Mouse (Mus musculus): ENCODE measurements around the gene Rtn1. TPM values are rescaled to one million over a fixed set of nuclear protein-coding genes. Genes with fewer than 3 reads are reported as not detected.

Gene Rtn1
- polyA plus RNA-seq, 1 experiment from 2014 or later: 12.8 TPM

GRCm38 (mm10) chr12:72323778-72324177 lies 85.1 kb downstream of the Rtn1 start:
- Histone ChIP-seq H3K9me3 (no peaks in the 10 kb centered on the region), H3K4me1 (replicated peaks) (no peaks in the 10 kb centered on the region), H3K4me2 (no peak overlapping the region), H3K27ac (no peak overlapping the region), H3K9ac (replicated peaks) (no peak overlapping the region), H3K36me3 (no peaks in the 10 kb centered on the region), H3K27me3 (no peaks in the 10 kb centered on the region; the same call in 1 of the 2 replicates), H3K4me3 (replicated peaks) (no peak overlapping the region)
- WGBS: 70% methylated on average over 4 of the region's 4 CpGs
- no peak for ATAC-seq (ENCODE audit: insufficient number of reproducible peaks, insufficient read depth, low FRiP score, low TSS enrichment, low read depth)

GRCm38 (mm10) chr12:72315732-72316465 lies 93.0 kb downstream of the Rtn1 start:
- Histone ChIP-seq H3K9ac (replicated peaks) (no peak overlapping the region), H3K4me2 (no peak overlapping the region), H3K9me3 (no peaks in the 10 kb centered on the region), H3K27ac (no peak overlapping the region), H3K4me3 (replicated peaks) (no peak overlapping the region), H3K4me1 (replicated peaks) (no peaks in the 10 kb centered on the region), H3K36me3 (no peaks in the 10 kb centered on the region), H3K27me3 (no peaks in the 10 kb centered on the region)
- no peak for ATAC-seq (ENCODE audit: insufficient number of reproducible peaks, insufficient read depth, low FRiP score, low TSS enrichment, low read depth)
- WGBS: 68% methylated on average over 15 of the region's 15 CpGs

- H3K36me3 ChIP-seq: no peaks in the 10 kb centered on the region
- ATAC-seq (ENCODE audit: insufficient number of reproducible peaks, insufficient read depth, low FRiP score, low TSS enrichment, low read depth): no peak
- H3K4me2 ChIP-seq: no peak overlapping the region
- 76% methylated on average over 6 of the region's 6 CpGs for WGBS
- no peaks in the 10 kb centered on the region for H3K27me3 ChIP-seq
- no peak overlapping the region for H3K9ac ChIP-seq (replicated peaks)
- H3K27ac ChIP-seq: no peak overlapping the region
- H3K4me3 ChIP-seq (replicated peaks): no peak overlapping the region
- H3K9me3 ChIP-seq: no peaks in the 10 kb centered on the region
- H3K4me1 ChIP-seq (replicated peaks): no peaks in the 10 kb centered on the region
These were observed 98.0 kb downstream of the Rtn1 start for GRCm38 (mm10) chr12:72310818-72311217.

- 82% methylated on average over 8 of the region's 8 CpGs for WGBS
- Histone ChIP-seq H3K4me3 (replicated peaks) (no peak overlapping the region), H3K4me2 (no peak overlapping the region), H3K27ac (no peak overlapping the region), H3K36me3 (no peaks in the 10 kb centered on the region), H3K27me3 (no peaks in the 10 kb centered on the region), H3K9ac (replicated peaks) (no peak overlapping the region), H3K4me1 (replicated peaks) (peaks cover 4% of the 10 kb centered on the region; the same call in 1 of the 2 replicates), H3K9me3 (0 out of 2 replicates have a peak, but pooled peaks cover 3% of the 10 kb centered on the region)
- ATAC-seq (ENCODE audit: insufficient number of reproducible peaks, insufficient read depth, low FRiP score, low TSS enrichment, low read depth): no peak
These were observed 100.3 kb downstream of the Rtn1 start for GRCm38 (mm10) chr12:72308506-72308905.

GRCm38 (mm10) chr12:72306281-72306680 lies 102.6 kb downstream of the Rtn1 start:
- Histone ChIP-seq H3K9me3 (0 out of 2 replicates have a peak, but pooled peaks cover 3% of the 10 kb centered on the region), H3K27me3 (no peaks in the 10 kb centered on the region), H3K36me3 (no peaks in the 10 kb centered on the region), H3K27ac (no peak overlapping the region), H3K9ac (replicated peaks) (no peak overlapping the region), H3K4me1 (replicated peaks) (peaks cover 4% of the 10 kb centered on the region; the same call in 1 of the 2 replicates), H3K4me2 (no peak overlapping the region), H3K4me3 (replicated peaks) (no peak overlapping the region)
- WGBS: 88% methylated on average over 11 of the region's 11 CpGs
- no peak for ATAC-seq (ENCODE audit: insufficient number of reproducible peaks, insufficient read depth, low FRiP score, low TSS enrichment, low read depth)

- no peak for ATAC-seq (ENCODE audit: insufficient number of reproducible peaks, insufficient read depth, low FRiP score, low TSS enrichment, low read depth)
- H3K9me3 ChIP-seq: 0 out of 2 replicates have a peak, but pooled peaks cover 3% of the 10 kb centered on the region
- peaks cover 4% of the 10 kb centered on the region; the same call in 1 of the 2 replicates for H3K4me1 ChIP-seq (replicated peaks)
- H3K4me2 ChIP-seq: no peak overlapping the region
- WGBS: 71% methylated on average over 5 of the region's 5 CpGs
- H3K4me3 ChIP-seq (replicated peaks): no peak overlapping the region
- no peaks in the 10 kb centered on the region for H3K36me3 ChIP-seq
- no peak overlapping the region for H3K27ac ChIP-seq
- no peaks in the 10 kb centered on the region for H3K27me3 ChIP-seq
- H3K9ac ChIP-seq (replicated peaks): no peak overlapping the region
These were observed 103.4 kb downstream of the Rtn1 start for GRCm38 (mm10) chr12:72305421-72305820.

- Histone ChIP-seq H3K36me3 (no peaks in the 10 kb centered on the region), H3K9me3 (0 out of 2 replicates have a peak, but pooled peaks cover 3% of the 10 kb centered on the region), H3K4me3 (replicated peaks) (no peak overlapping the region), H3K4me2 (no peak overlapping the region), H3K4me1 (replicated peaks) (peaks cover 4% of the 10 kb centered on the region; the same call in 1 of the 2 replicates), H3K9ac (replicated peaks) (no peak overlapping the region), H3K27me3 (no peaks in the 10 kb centered on the region), H3K27ac (no peak overlapping the region)
- WGBS: 52% methylated on average over 5 of the region's 5 CpGs
- no peak for ATAC-seq (ENCODE audit: insufficient number of reproducible peaks, insufficient read depth, low FRiP score, low TSS enrichment, low read depth)
These were observed 103.9 kb downstream of the Rtn1 start for GRCm38 (mm10) chr12:72304985-72305384.

- H3K27ac ChIP-seq: no peak overlapping the region
- H3K9ac ChIP-seq (replicated peaks): no peak overlapping the region
- 66% methylated on average over 5 of the region's 5 CpGs for WGBS
- H3K27me3 ChIP-seq: no peaks in the 10 kb centered on the region
- no peak for ATAC-seq (ENCODE audit: insufficient number of reproducible peaks, insufficient read depth, low FRiP score, low TSS enrichment, low read depth)
- no peaks in the 10 kb centered on the region for H3K36me3 ChIP-seq
- peaks cover 4% of the 10 kb centered on the region; the same call in 1 of the 2 replicates for H3K4me1 ChIP-seq (replicated peaks)
- no peak overlapping the region for H3K4me2 ChIP-seq
- H3K4me3 ChIP-seq (replicated peaks): no peak overlapping the region
- H3K9me3 ChIP-seq: 0 out of 2 replicates have a peak, but pooled peaks cover 3% of the 10 kb centered on the region
These were observed 104.5 kb downstream of the Rtn1 start for GRCm38 (mm10) chr12:72304347-72304688.

- no peak for ATAC-seq (ENCODE audit: insufficient number of reproducible peaks, insufficient read depth, low FRiP score, low TSS enrichment, low read depth)
- H3K9ac ChIP-seq (replicated peaks): no peak overlapping the region
- H3K4me3 ChIP-seq (replicated peaks): no peak overlapping the region
- 0 out of 2 replicates have a peak, but pooled peaks cover 3% of the 10 kb centered on the region for H3K9me3 ChIP-seq
- WGBS: 67% methylated on average over 37 of the region's 37 CpGs
- 0 out of 2 replicates have a peak overlapping the region, but pooled peaks have one; percentile 1 for H3K4me2 ChIP-seq
- no peaks in the 10 kb centered on the region for H3K27me3 ChIP-seq
- no peak overlapping the region for H3K27ac ChIP-seq
- peaks cover 4% of the 10 kb centered on the region; the same call in 1 of the 2 replicates for H3K4me1 ChIP-seq (replicated peaks)
- H3K36me3 ChIP-seq: no peaks in the 10 kb centered on the region
These were observed 105.1 kb downstream of the Rtn1 start for GRCm38 (mm10) chr12:72303624-72304346.

- Histone ChIP-seq H3K27ac (no peak overlapping the region), H3K36me3 (no peaks in the 10 kb centered on the region), H3K9ac (replicated peaks) (no peak overlapping the region), H3K4me2 (no peak overlapping the region), H3K27me3 (no peaks in the 10 kb centered on the region), H3K4me1 (replicated peaks) (peaks cover 4% of the 10 kb centered on the region; the same call in 1 of the 2 replicates), H3K4me3 (replicated peaks) (no peak overlapping the region), H3K9me3 (0 out of 2 replicates have a peak, but pooled peaks cover 3% of the 10 kb centered on the region)
- no peak for ATAC-seq (ENCODE audit: insufficient number of reproducible peaks, insufficient read depth, low FRiP score, low TSS enrichment, low read depth)
- 45% methylated on average over 8 of the region's 8 CpGs for WGBS
These were observed 107.4 kb downstream of the Rtn1 start for GRCm38 (mm10) chr12:72301431-72301830.

GRCm38 (mm10) chr12:72300971-72301370 lies 107.9 kb downstream of the Rtn1 start:
- Histone ChIP-seq H3K4me2 (no peak overlapping the region), H3K9ac (replicated peaks) (no peak overlapping the region), H3K36me3 (no peaks in the 10 kb centered on the region), H3K27me3 (no peaks in the 10 kb centered on the region), H3K4me1 (replicated peaks) (peaks cover 4% of the 10 kb centered on the region; the same call in 1 of the 2 replicates), H3K9me3 (0 out of 2 replicates have a peak, but pooled peaks cover 3% of the 10 kb centered on the region), H3K4me3 (replicated peaks) (no peak overlapping the region), H3K27ac (no peak overlapping the region)
- no peak for ATAC-seq (ENCODE audit: insufficient number of reproducible peaks, insufficient read depth, low FRiP score, low TSS enrichment, low read depth)
- 78% methylated on average over 8 of the region's 8 CpGs for WGBS

All from limb, embryonic 12.5 days (tissue).